Mouse (Mus musculus) urinary bladder, postnatal 4 days (tissue): ENCODE data around the gene Pgf.
"Not testable (repeated sequence)": the region's sequence is repeated elsewhere in the genome, so short reads cannot be mapped to it uniquely, and the experiment has no call there.

Experiments
- DNase-seq, 2 experiments: peaks; one replicate each; pipeline ENCODE4 v3.0.0; 2021 to 2022; ENCODE audit warnings: low spot score in 2 of 2

The Pgf gene

GRCm38 (mm10) chr12:85157797-85158460 lies 19.7 kb downstream of the Pgf start:
- no peak for DNase-seq

DNA sequence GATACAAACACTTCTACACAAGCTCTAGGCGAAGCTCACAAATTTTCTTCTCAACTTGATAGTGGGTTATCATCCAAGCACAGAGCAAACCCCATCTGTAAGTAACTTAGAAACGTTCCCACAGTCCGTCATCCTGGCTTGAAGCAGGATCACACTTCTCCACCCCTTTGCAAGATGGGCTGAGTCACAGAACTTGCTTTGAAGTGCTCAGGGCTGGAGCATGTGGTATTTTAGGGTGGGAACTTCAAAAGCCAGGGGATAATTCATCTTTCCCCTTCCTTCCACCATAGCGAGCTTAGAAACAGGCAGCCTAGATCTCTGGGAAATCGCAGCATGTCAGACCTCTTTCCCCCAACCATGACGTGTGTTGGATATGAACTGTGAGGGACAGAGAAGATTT lies 21.3 kb downstream of the Pgf start:
- DNase-seq: no peak

DNA sequence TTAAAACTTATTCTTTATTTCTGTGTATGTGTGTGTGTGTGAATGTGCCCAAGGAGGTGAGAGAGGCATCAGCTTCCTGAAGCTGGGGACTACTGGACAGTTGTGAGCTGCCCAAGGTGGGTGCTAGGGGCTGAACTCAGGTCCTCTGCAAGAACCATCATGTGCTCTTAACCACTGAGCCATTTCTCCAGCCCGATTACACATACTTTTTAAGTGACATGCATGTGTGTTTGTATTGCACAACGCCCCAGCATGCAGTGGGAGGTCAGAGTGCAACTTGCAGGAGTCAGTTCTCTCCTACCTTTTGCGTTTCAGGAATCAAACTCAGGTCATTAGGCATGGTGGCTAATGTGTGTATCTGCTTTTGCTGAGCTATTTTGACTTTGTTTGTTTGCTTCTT lies 24.6 kb downstream of the Pgf start:
- DNase-seq: no peak

DNA sequence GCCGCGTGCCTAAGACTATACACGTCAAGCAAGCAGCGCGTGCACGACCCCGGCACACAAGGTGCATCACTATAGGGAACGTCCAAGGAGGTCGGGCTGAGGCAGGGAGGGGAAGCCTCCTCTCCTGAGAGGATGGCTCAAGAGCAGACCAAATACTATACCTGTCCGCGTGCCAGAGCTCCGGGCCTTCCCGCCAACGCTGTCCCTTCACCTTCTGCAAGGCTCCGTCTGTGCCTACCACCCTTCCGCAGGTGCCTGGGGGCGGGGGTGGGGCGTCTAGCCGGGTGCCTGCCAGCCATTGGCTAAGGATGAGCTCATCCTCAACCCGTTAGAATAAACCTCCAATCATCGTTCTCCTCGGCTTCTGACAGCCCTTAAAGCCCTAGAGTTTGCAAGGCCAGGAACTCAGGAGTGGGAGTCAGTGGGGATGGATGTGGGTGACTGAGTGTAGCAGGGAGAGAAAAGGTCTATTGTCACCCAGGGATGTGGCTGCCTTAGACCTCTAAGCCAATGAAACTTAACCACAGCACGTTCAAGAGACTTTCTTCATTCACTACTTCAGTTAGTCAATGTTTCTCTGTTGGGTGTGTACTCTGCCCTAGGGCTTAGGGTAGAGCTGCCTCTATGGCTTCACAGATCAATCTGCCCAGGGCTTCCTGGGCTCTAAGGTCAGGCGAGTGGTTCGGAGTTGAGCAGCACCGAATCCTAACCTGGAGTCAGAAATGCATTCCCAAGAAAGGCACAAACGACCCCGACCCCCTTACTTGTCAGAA lies 26.4 kb downstream of the Pgf start, which contains the start of gene Rps6kl1:
TSS of gene Rps6kl1 (minus strand) at position 263 of the 773 bp plus-strand sequence.
- DNase-seq: no peak

DNA sequence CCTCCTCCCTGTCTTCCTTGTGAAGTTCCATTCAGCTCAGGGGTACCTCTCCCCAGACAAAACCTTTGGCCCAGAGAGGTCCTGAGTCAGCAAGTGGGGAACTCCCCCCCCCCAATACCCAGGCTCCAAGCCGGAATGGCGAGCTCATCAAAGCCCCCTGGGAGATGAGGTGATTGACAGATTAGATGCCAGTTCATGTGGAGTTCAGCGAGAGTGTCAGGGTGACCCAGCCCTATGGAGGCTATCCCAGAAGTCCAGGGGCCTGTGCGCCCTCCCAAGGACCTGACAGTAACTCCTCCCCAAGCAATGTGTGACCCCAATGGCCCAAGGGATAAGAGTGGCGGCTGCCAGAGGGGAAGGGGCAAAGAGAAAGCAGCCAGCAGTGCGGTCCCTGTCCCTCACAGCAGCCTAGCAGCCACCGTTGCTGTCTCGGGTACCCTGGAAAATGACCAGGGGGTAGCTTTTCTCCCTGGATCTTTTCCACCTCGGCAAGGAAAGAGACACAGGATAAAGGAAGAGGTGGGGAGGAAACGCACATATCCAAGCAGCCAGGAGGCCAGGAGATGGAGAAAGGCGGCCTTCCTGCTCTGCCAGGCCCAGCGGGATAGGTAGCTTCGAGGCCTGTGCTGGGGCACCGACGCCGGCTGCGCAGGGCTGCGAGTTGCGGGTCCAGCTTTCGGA lies 27.1 kb downstream of the Pgf start:
- no peak for DNase-seq

- DNase-seq: no peak
Measured at GRCm38 (mm10) chr12:85146881-85147280, 30.7 kb downstream of the Pgf start.

DNA sequence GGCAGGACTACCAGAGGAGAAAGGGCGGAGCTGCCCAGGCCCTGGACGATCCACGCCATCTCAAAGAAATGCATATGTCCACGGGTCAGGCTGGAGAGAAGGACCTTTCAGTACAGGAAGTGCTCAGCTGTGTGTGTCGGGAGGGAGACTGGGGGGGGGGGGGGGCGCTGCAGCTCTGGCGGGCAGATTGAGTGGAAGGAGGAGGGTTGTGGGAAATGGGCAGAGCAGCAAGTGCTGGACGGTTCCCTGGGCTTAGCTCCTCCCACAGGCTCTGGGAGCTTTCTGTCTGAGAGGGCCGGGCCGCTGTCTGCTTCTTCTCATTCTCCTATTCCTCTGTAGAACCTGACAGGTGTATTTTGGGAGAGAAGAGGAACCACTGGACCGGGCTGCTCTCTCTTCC lies 31.2 kb downstream of the Pgf start:
- no peak for DNase-seq

DNA sequence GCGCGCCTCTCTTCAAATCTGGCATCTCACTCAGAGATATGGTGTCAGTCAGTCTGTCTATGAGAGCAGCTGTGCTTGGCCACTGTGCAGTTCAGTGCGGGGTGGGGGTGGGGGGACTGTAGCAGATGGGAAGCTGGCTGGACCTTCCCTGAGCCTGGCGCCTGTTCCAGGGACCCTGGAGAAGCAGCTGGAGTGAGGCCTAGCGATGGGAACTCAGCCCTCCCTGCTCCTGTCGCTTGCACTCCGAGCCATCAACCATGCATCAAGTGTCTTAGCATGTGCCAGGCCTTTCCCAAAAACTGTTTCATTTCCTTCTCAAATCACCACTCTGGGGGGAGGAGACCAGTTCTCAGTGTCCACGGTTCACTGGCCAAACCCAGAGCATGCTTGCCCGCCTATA lies 32.0 kb downstream of the Pgf start:
- DNase-seq: no peak

GRCm38 (mm10) chr12:85144821-85145220 lies 32.8 kb downstream of the Pgf start:
- DNase-seq: no peak

DNA sequence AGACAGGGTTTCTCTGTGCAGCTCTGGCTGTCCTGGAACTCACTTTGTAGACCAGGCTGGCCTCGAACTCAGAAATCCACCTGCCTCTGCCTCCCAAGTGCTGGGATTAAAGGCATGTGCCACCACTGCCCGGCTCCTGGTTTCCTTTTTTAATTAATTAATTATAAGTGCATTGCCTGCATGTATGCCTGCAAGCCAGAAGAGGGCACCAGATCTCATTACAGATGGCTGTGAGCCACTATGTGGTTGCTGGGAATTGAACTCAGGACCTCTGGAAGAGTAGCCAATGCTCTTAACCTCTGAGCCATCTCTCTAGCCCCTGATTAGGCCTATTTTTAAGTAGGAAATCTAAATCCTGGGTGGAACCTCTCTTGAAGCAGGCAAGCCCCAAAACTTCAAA lies 33.3 kb downstream of the Pgf start:
- not testable (repeated sequence) for DNase-seq

- DNase-seq: peak; percentile 74 to 90
Measured at GRCm38 (mm10) chr12:85142803-85143202, 34.8 kb downstream of the Pgf start.

GRCm38 (mm10) chr12:85141096-85141495 lies 36.5 kb downstream of the Pgf start:
- DNase-seq: no peak

- no peak for DNase-seq
Measured at GRCm38 (mm10) chr12:85140036-85140701, 37.4 kb downstream of the Pgf start.

GRCm38 (mm10) chr12:85136627-85137026 lies 41.0 kb downstream of the Pgf start:
- no peak for DNase-seq

DNA sequence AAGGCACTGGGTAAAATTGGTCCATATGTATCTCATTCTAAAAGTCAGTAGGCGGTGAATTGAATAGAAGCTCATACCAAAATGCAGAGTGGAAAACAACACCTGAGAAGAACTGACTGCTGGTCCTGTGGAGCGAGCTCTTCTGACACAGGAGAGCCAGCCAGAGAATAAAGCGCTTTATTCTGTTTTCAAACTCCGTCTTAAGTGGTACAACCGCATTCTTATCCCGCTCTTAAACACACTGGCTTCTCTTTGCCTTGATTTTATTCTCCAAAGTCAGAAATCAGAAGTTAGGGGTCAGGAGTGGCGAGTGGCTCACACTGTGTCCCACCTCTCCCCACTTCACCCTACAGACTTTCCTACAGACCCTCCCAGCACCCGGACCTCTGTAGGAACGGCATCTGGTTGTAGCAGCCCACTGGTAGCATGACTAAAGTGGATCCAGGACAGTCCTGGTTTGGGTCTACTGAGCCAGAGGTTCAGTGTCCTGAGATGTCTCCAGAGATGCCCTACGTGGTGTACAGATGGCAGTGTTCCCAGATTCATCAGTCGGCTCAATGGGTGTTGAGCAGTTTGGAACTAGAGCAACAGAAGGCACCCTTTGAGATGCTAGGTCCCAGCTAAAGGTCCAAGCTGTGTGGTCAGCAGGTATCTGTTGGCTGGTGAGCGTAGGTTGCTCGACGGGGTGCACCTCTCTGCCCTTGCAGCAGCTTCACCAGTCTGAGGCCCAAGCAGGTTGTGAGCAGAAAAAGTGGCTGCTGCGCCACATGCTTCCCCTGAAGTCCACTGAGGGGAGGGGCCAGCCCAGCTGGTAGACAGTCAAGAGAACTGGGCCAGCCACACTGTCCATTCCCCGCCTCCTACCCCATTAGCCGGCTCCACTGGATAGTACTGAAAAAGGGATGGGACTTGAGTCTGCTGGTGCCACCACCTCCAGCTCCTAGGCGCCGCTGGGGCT lies 41.8 kb downstream of the Pgf start:
- no peak for DNase-seq

GRCm38 (mm10) chr12:85134043-85134794 lies 43.4 kb downstream of the Pgf start:
- DNase-seq: no peak

- no peak for DNase-seq
Measured at GRCm38 (mm10) chr12:85131361-85131760, 46.2 kb downstream of the Pgf start.

DNA sequence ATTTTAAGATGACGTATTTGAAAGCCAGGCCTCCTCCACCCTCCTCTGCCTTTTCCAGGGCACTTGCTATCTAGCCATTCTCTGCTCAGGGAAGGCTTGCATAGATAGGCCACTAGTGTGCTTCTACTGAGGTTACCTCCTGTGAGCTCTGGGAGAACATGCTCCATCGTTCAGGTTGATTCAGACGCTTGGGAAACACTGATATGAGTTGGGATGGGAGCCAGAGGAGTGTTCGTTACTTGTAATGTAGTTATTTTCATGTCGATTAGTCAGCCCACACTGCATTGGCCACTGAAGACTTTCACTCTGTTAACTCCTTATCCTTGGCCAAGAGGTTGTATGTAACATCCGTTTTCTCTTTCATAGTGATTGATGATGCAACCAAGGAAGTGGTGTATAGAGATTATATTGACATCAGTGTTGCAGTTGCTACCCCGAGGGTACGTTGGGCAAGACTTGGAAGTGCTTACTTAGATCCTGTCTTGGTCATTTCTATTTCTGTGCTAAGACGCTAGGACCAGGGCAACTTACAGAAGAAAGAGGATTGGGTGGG lies 48.1 kb downstream of the Pgf start:
- DNase-seq: no peak

DNA sequence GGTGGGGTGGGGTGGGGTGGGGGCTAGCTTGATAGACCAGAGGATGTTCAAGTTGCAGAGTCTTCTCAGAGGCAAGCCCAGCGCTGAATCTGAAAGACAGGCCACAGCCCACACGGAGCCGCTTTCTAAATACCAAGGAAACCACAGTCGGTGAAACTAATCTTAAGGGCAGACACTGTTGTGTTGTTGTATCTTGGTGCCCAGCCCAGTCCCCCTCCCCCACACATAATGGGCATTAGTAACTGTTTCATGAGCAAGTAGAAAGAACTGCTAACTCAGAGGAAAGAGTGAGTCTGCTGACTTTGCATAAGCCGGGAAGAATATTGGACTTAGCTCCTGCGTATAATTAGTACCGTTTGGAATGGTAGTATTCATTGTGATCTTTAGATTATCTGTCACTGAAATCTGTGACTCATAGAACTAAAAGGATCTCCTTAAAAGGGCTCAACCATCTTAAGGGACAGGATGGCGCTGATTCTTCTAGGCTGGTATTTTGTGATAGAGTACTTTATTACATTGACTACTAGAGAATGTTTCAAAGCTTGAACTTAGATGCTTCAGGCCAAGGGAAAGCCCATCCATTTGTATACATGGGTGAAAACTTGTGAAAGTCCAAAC lies 50.5 kb downstream of the Pgf start:
- no peak for DNase-seq

- DNase-seq: no peak
Measured at GRCm38 (mm10) chr12:85124751-85125150, 52.8 kb downstream of the Pgf start.
